In genomic region chr6:121440696-121441220, GRCm38 (mm10) we compare ENCODE assay signal across 23 mouse cellular contexts. TPM values are rescaled to one million over a fixed set of nuclear protein-coding genes. Genes with fewer than 3 reads are reported as not detected.
DNase-seq lines count a peak whose midpoint lies in the region; ATAC-seq and TF ChIP-seq lines count a peak whose summit lies in the region.
"Had no signal": no experiment of that assay in that cellular context is flagged by ENCODE, and none has a peak within 500 bp of the region (broad histone marks: within the 10 kb centered on the region; RNA-seq: fewer than 3 reads in every experiment).

No protein-coding gene starts in this region.

- no peak for TF ChIP-seq CTCF in gastrocnemius, adult 2 months (IDR thresholded peaks at IDR 0.05)

- H3K4me3 ChIP-seq in midbrain, embryonic 13.5 days (replicated peaks) = no peak overlapping the region
- no peak overlapping the region for H3K4me3 ChIP-seq in midbrain, embryonic 10.5 days
- H3K4me3 ChIP-seq in forebrain, embryonic 13.5 days = no peak overlapping the region
- no peak overlapping the region for H3K4me3 ChIP-seq in hindbrain, embryonic 16.5 days (ENCODE audit: low read length)
- H3K4me3 ChIP-seq in gastrocnemius, adult 2 months = no peak overlapping the region
- H3K4me3 ChIP-seq: heart, embryonic 12.5 days; intestine, embryonic 15.5 days; neural tube, embryonic 12.5 days had no signal

- H3K4me2 ChIP-seq in midbrain, embryonic 13.5 days (replicated peaks) = no peak overlapping the region
- H3K4me2 ChIP-seq in forebrain, embryonic 13.5 days = no peak overlapping the region
- no peak overlapping the region for H3K4me2 ChIP-seq in hindbrain, embryonic 16.5 days (ENCODE audit: low read length)
- H3K4me2 ChIP-seq: heart, embryonic 12.5 days; intestine, embryonic 15.5 days; neural tube, embryonic 12.5 days had no signal

- 17% methylated on average over 5 of the region's 5 CpGs for WGBS in midbrain, embryonic 13.5 days
- WGBS in midbrain, embryonic 10.5 days = 22% methylated on average over 4 of the region's 5 CpGs
- 7% methylated on average over 5 of the region's 5 CpGs for WGBS in forebrain, embryonic 13.5 days
- WGBS in hindbrain, embryonic 16.5 days = 17% methylated on average over 5 of the region's 5 CpGs

- ATAC-seq in midbrain, embryonic 13.5 days = peak; percentile 37; the same call in 1 of the 2 replicates
- ATAC-seq in forebrain, embryonic 13.5 days = 0 out of 2 replicates have a peak, but pooled peaks have one; percentile 24
- 0 out of 2 replicates have a peak, but pooled peaks have one; percentile 19 for ATAC-seq in hindbrain, embryonic 16.5 days
- ATAC-seq: intestine, embryonic 15.5 days; Patski had no signal

- DNase-seq in midbrain, embryonic 10.5 days (ENCODE audit: low spot score) = no peak
- DNase-seq in retina, postnatal 1 day = peak; percentile 76
- DNase-seq in gastrocnemius, adult 2 months = no peak
- DNase-seq in urinary bladder, adult 18-20 months (ENCODE audit: low spot score in 2 of 2) = no peak
- DNase-seq: adrenal gland, adult 8-10 months; cerebellum, adult 9-11 months; gastrocnemius, postnatal 10 days; heart, adult 11 months; heart, postnatal 14 days; kidney, postnatal 36 days; right cerebral cortex, postnatal 25 days; thymus, adult 18-20 months had no signal

- H3K27ac ChIP-seq in midbrain, embryonic 13.5 days = no peak overlapping the region
- H3K27ac ChIP-seq in midbrain, embryonic 10.5 days (replicated peaks) = no peak overlapping the region
- H3K27ac ChIP-seq in forebrain, embryonic 13.5 days = peak overlapping the region; percentile 51
- no peak overlapping the region for H3K27ac ChIP-seq in hindbrain, embryonic 16.5 days (ENCODE audit: low read depth, low read length)
- no peak overlapping the region for H3K27ac ChIP-seq in gastrocnemius, adult 2 months
- H3K27ac ChIP-seq: intestine, embryonic 15.5 days; liver, embryonic 14.5 days; neural tube, embryonic 12.5 days had no signal

- peaks cover 5% of the 10 kb centered on the region; the same call in 1 of the 2 replicates for H3K36me3 ChIP-seq in midbrain, embryonic 13.5 days
- no peaks in the 10 kb centered on the region for H3K36me3 ChIP-seq in midbrain, embryonic 10.5 days
- H3K36me3 ChIP-seq in forebrain, embryonic 13.5 days (ENCODE audit: poor library complexity, severe bottlenecking) = no peaks in the 10 kb centered on the region
- H3K36me3 ChIP-seq in hindbrain, embryonic 16.5 days (ENCODE audit: control insufficient read depth, insufficient read depth, low read length) = no peaks in the 10 kb centered on the region
- H3K36me3 ChIP-seq: heart, embryonic 12.5 days; intestine, embryonic 15.5 days; neural tube, embryonic 12.5 days had no signal

- H3K4me1 ChIP-seq in midbrain, embryonic 13.5 days (replicated peaks) = peaks cover 6% of the 10 kb centered on the region; the same call in 1 of the 2 replicates
- H3K4me1 ChIP-seq in midbrain, embryonic 10.5 days = peaks cover 4% of the 10 kb centered on the region
- H3K4me1 ChIP-seq in forebrain, embryonic 13.5 days = peaks cover 8% of the 10 kb centered on the region
- no peaks in the 10 kb centered on the region for H3K4me1 ChIP-seq in hindbrain, embryonic 16.5 days (ENCODE audit: control insufficient read depth, insufficient read depth, low read depth, low read length)
- H3K4me1 ChIP-seq: heart, embryonic 12.5 days; intestine, embryonic 15.5 days; neural tube, embryonic 12.5 days had no signal

- intact Hi-C loops in gastrocnemius, adult 2 months (cut with DNase I) = no loop called here

- H3K27me3 ChIP-seq in midbrain, embryonic 13.5 days = no peaks in the 10 kb centered on the region
- H3K27me3 ChIP-seq in midbrain, embryonic 10.5 days (ENCODE audit: low read depth, poor library complexity, severe bottlenecking) = no peaks in the 10 kb centered on the region
- H3K27me3 ChIP-seq in forebrain, embryonic 13.5 days = no peaks in the 10 kb centered on the region
- no peaks in the 10 kb centered on the region for H3K27me3 ChIP-seq in hindbrain, embryonic 16.5 days (replicated peaks; ENCODE audit: control insufficient read depth, insufficient read depth, low read length)
- H3K27me3 ChIP-seq: intestine, embryonic 15.5 days; neural tube, embryonic 12.5 days had no signal

- H3K9ac ChIP-seq in midbrain, embryonic 13.5 days (replicated peaks) = no peak overlapping the region
- no peak overlapping the region for H3K9ac ChIP-seq in forebrain, embryonic 13.5 days
- no peak overlapping the region for H3K9ac ChIP-seq in hindbrain, embryonic 16.5 days (ENCODE audit: low read depth, low read length)
- H3K9ac ChIP-seq: heart, embryonic 12.5 days; intestine, embryonic 15.5 days; liver, embryonic 14.5 days; neural tube, embryonic 12.5 days had no signal

- no peaks in the 10 kb centered on the region for H3K9me3 ChIP-seq in midbrain, embryonic 13.5 days
- H3K9me3 ChIP-seq in midbrain, embryonic 10.5 days (replicated peaks) = no peaks in the 10 kb centered on the region
- H3K9me3 ChIP-seq in forebrain, embryonic 13.5 days (replicated peaks) = peaks cover under 1% of the 10 kb centered on the region; the same call in 1 of the 2 replicates
- H3K9me3 ChIP-seq in hindbrain, embryonic 16.5 days (ENCODE audit: control insufficient read depth, low read length) = no peaks in the 10 kb centered on the region
- H3K9me3 ChIP-seq: heart, embryonic 12.5 days; intestine, embryonic 15.5 days; neural tube, embryonic 12.5 days had no signal

RNA-seq across cellular contexts. Expression of gene Iqsec3, which starts 32.7 kb away (rescaled TPM):
- polyA plus RNA-seq in midbrain, embryonic 13.5 days (2015; fragmentation: Nextera tagmentation; extraction: Ambion mirVana) = 6.7 and 7.0 TPM in 2 replicates
- 0.23 and 0.67 TPM in 2 replicates for polyA plus RNA-seq in midbrain, embryonic 10.5 days (2016; fragmentation: Nextera tagmentation; extraction: Ambion mirVana)
- 2.7 and 3.5 TPM in 2 replicates for polyA plus RNA-seq in forebrain, embryonic 13.5 days (2015; fragmentation: Nextera tagmentation; extraction: Ambion mirVana)
- polyA plus RNA-seq in hindbrain, embryonic 16.5 days (2015; fragmentation: Nextera tagmentation; extraction: Ambion mirVana) = 12.7 and 13.0 TPM in 2 replicates
- total RNA-seq in gastrocnemius, adult 2 months (2021) = under 1 TPM; 0.41 to 0.70 TPM
- total RNA-seq: monocyte, adult 5-6 weeks had no signal
- polyA plus RNA-seq: heart, embryonic 12.5 days; lung, embryonic 16.5 days; spleen, adult 2 months had no signal
